Mouse (Mus musculus) small intestine, adult 2 months (tissue): ENCODE measurements around the gene Eif3k.

Experiments used
- CTCF ChIP-seq: fragments of 200-500 bp; IDR thresholded peaks from 2 replicates; pipeline ENCODE4 v1.5.1; 2012; ENCODE audit warnings: low read depth, mild to moderate bottlenecking, control low read depth, inconsistent platforms, low read length, moderate library complexity, mixed read lengths; ENCODE audit not compliant: insufficient replicate concordance, insufficient read length; ENCODE audit errors: extremely low read depth
- POLR2A ChIP-seq: fragments of 200-500 bp; IDR thresholded peaks from 2 replicates; pipeline ENCODE4 v1.6.1; 2012; ENCODE audit warnings: low read depth, mild to moderate bottlenecking, control low read depth, inconsistent platforms, low read length, moderate library complexity

DNA sequence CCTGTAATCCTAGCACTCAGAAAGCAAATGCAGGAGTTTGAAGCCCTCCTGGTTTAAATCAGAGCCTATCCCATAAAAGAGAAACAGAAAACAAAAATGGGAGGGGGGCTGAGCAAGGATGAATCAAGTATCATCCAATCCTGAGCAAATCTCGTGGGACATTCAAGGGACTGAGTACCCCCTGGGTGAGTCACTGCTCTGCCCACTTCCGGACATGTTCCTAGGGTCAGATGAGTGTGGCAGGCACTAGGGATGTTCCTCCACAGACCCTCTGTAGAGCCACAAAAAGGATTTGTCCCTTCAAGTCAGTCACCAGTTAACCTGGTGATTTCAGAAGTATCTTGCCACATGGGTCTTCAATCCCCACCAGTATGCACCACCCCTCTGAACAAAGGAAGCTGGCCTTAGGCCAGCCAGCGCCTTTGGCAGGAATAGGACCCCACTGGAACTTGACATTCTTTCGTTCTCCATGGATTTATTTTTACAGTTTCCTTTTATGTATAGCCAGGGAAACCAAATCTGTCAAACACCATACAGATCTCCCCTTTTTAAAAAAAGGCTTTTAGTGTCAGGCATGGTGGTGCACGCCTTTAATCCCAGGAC lies 26.3 kb downstream of the Eif3k start:
- TF ChIP-seq POLR2A, result no peak
- TF ChIP-seq CTCF, result peak; percentile 4; the same call in 1 of the 2 replicates
